Mouse (Mus musculus) liver, embryonic 11.5 days (tissue): ENCODE data around the gene Sun1. TPM values are rescaled to one million over a fixed set of nuclear protein-coding genes. Genes with fewer than 3 reads are reported as not detected.

ENCODE experiments used
- ATAC-seq: fragments of 200-750 bp; cut with Nextera tagmentation; replicated peaks from 2 replicates; pipeline ENCODE4 v1.8.0; 2017; ENCODE audit warnings: moderate number of reproducible peaks, mild to moderate bottlenecking, moderate TSS enrichment, moderate library complexity; ENCODE audit not compliant: low FRiP score
- DNase-seq: peaks from one replicate; pipeline ENCODE4 v3.0.0-alpha.2; 2017; ENCODE audit warnings: low spot score
- H3K27ac ChIP-seq: fragments of 300-500 bp; sonication (generic); 2 replicates; pipeline ENCODE4 v1.5.1; 2014; ENCODE audit warnings: mild to moderate bottlenecking, low read depth, low read length, control low read depth
- H3K27me3 ChIP-seq: fragments of 300-500 bp; sonication (generic); replicated peaks from 2 replicates; pipeline ENCODE4 v1.6.1; 2014; ENCODE audit warnings: low read length, mixed read lengths; ENCODE audit not compliant: control insufficient read depth, insufficient read depth
- H3K36me3 ChIP-seq: fragments of 300-500 bp; sonication (generic); 2 replicates; pipeline ENCODE4 v1.6.1; 2014; ENCODE audit warnings: mild to moderate bottlenecking, low read length, moderate library complexity, mixed read lengths; ENCODE audit not compliant: control insufficient read depth, insufficient read depth
- H3K4me1 ChIP-seq: fragments of 300-500 bp; sonication (generic); replicated peaks from 2 replicates; pipeline ENCODE4 v1.6.1; 2014; ENCODE audit warnings: low read length, mixed read lengths; ENCODE audit not compliant: control insufficient read depth, insufficient read depth
- H3K4me2 ChIP-seq: fragments of 300-500 bp; sonication (generic); 2 replicates; pipeline ENCODE4 v1.6.1; 2014; ENCODE audit warnings: mild to moderate bottlenecking, control low read depth, moderate library complexity
- H3K4me3 ChIP-seq: fragments of 300-500 bp; sonication (generic); 2 replicates; pipeline ENCODE4 v1.5.1; 2014; ENCODE audit warnings: low read depth, low read length, control low read depth
- H3K9ac ChIP-seq: fragments of 300-500 bp; sonication (generic); 2 replicates; pipeline ENCODE4 v1.6.1; 2014; ENCODE audit warnings: low read depth, low read length, control low read depth
- H3K9me3 ChIP-seq: fragments of 300-500 bp; sonication (generic); 2 replicates; pipeline ENCODE4 v1.6.1; 2016; ENCODE audit warnings: low read length, inconsistent platforms, mixed read lengths; ENCODE audit not compliant: control insufficient read depth
- WGBS: fragments of 180-500 bp; shearing (Covaris S2); extraction: QIAGEN DNeasy Blood & Tissue Kit; methylation state at CpG from one replicate; pipeline ENCODE4 v1.1.7; 2014; 5-methylcytosine and 5-hydroxymethylcytosine counted together
- polyA plus RNA-seq: library from polyadenylated mRNA; unstranded; fragments of >200 nt; fragmentation: Nextera tagmentation; extraction: Ambion mirVana; gene quantifications from 2 replicates; pipeline ENCODE4 v1.2.1, GENCODE M21; 2014

Sun1 gene
- polyA plus RNA-seq, 1 experiment from 2014 or later = 46.0 TPM

- H3K36me3 ChIP-seq = peaks cover 21% of the 10 kb centered on the region
- no peak overlapping the region for H3K4me3 ChIP-seq
- no peaks in the 10 kb centered on the region for H3K27me3 ChIP-seq
- 0 out of 2 replicates have a peak, but pooled peaks have one; percentile 6 for ATAC-seq
- no peak overlapping the region for H3K27ac ChIP-seq
- H3K9me3 ChIP-seq = no peaks in the 10 kb centered on the region
- 69% methylated on average over 8 of the region's 8 CpGs for WGBS
- 0 out of 2 replicates have a peak, but pooled peaks cover 3% of the 10 kb centered on the region for H3K4me1 ChIP-seq
- no peak for DNase-seq
- H3K4me2 ChIP-seq = no peak overlapping the region
- H3K9ac ChIP-seq = no peak overlapping the region
Measured at GRCm38 (mm10) chr5:139271994-139272554, 71.6 kb downstream of the Sun1 start.

GRCm38 (mm10) chr5:139277287-139277686, 76.8 kb downstream of the Sun1 start:
- DNase-seq (no peak), ATAC-seq (no peak)
- Histone ChIP-seq H3K9me3 (no peaks in the 10 kb centered on the region), H3K4me2 (no peak overlapping the region), H3K4me1 (no peaks in the 10 kb centered on the region), H3K9ac (no peak overlapping the region), H3K27me3 (no peaks in the 10 kb centered on the region), H3K27ac (no peak overlapping the region), H3K4me3 (no peak overlapping the region), H3K36me3 (no peaks in the 10 kb centered on the region)
- WGBS = 80% methylated on average over 8 of the region's 8 CpGs

GRCm38 (mm10) chr5:139281373-139282112, 81.1 kb downstream of the Sun1 start:
- no peaks in the 10 kb centered on the region for H3K27me3 ChIP-seq
- ATAC-seq = no peak
- DNase-seq = no peak
- H3K36me3 ChIP-seq = no peaks in the 10 kb centered on the region
- no peak overlapping the region for H3K4me3 ChIP-seq
- no peak overlapping the region for H3K27ac ChIP-seq
- H3K9ac ChIP-seq = no peak overlapping the region
- no peak overlapping the region for H3K4me2 ChIP-seq
- WGBS = 60% methylated on average over 10 of the region's 11 CpGs
- H3K9me3 ChIP-seq = no peaks in the 10 kb centered on the region
- H3K4me1 ChIP-seq = peaks cover 19% of the 10 kb centered on the region

- peak; percentile 80 for DNase-seq
- Histone ChIP-seq H3K4me1 (peaks cover 25% of the 10 kb centered on the region), H3K9ac (no peak overlapping the region), H3K27me3 (no peaks in the 10 kb centered on the region), H3K4me3 (no peak overlapping the region), H3K9me3 (no peaks in the 10 kb centered on the region), H3K4me2 (no peak overlapping the region), H3K36me3 (no peaks in the 10 kb centered on the region), H3K27ac (no peak overlapping the region)
- peak; percentile 51 for ATAC-seq
- WGBS = 4% methylated on average over 15 of the region's 15 CpGs
Measured at GRCm38 (mm10) chr5:139282191-139282590, 81.8 kb downstream of the Sun1 start.

GRCm38 (mm10) chr5:139283460-139284180, 83.2 kb downstream of the Sun1 start:
- no peak overlapping the region for H3K4me3 ChIP-seq
- no peaks in the 10 kb centered on the region for H3K27me3 ChIP-seq
- no peak overlapping the region for H3K9ac ChIP-seq
- DNase-seq (no peak), ATAC-seq (no peak)
- H3K4me2 ChIP-seq = no peak overlapping the region
- no peaks in the 10 kb centered on the region for H3K36me3 ChIP-seq
- WGBS = 94% methylated on average over 14 of the region's 14 CpGs
- H3K4me1 ChIP-seq = peaks cover 30% of the 10 kb centered on the region
- H3K9me3 ChIP-seq = no peaks in the 10 kb centered on the region
- H3K27ac ChIP-seq = no peak overlapping the region

- H3K27me3 ChIP-seq = no peaks in the 10 kb centered on the region
- H3K27ac ChIP-seq = peak overlapping the region; percentile 53
- H3K4me2 ChIP-seq = no peak overlapping the region
- no peak for ATAC-seq
- H3K9me3 ChIP-seq = no peaks in the 10 kb centered on the region
- 40% methylated on average over 8 of the region's 8 CpGs for whole genome bisulfite sequencing
- DNase-seq = no peak
- 0 out of 2 replicates have a peak overlapping the region, but pooled peaks have one; percentile 7 for H3K9ac ChIP-seq
- peaks cover 30% of the 10 kb centered on the region for H3K4me1 ChIP-seq
- H3K36me3 ChIP-seq = no peaks in the 10 kb centered on the region
- H3K4me3 ChIP-seq = no peak overlapping the region
Measured at GRCm38 (mm10) chr5:139285383-139286067, 85.1 kb downstream of the Sun1 start.

- DNase-seq = no peak
- Histone ChIP-seq H3K27me3 (no peaks in the 10 kb centered on the region), H3K4me2 (no peak overlapping the region; the same call in 1 of the 2 replicates), H3K27ac (peak overlapping the region; percentile 53), H3K4me1 (peaks cover 30% of the 10 kb centered on the region), H3K36me3 (no peaks in the 10 kb centered on the region), H3K4me3 (no peak overlapping the region), H3K9me3 (no peaks in the 10 kb centered on the region), H3K9ac (0 out of 2 replicates have a peak overlapping the region, but pooled peaks have one; percentile 7)
- WGBS = 57% methylated on average over 14 of the region's 14 CpGs
- no peak for ATAC-seq
Measured at GRCm38 (mm10) chr5:139286142-139286941, 85.9 kb downstream of the Sun1 start.

GRCm38 (mm10) chr5:139287099-139287498, 86.7 kb downstream of the Sun1 start:
- Histone ChIP-seq H3K9me3 (no peaks in the 10 kb centered on the region), H3K9ac (no peak overlapping the region), H3K4me1 (peaks cover 30% of the 10 kb centered on the region), H3K27ac (peak overlapping the region; percentile 53; the same call in 1 of the 2 replicates), H3K36me3 (no peaks in the 10 kb centered on the region), H3K4me2 (peak overlapping the region; percentile 1; the same call in 1 of the 2 replicates), H3K4me3 (no peak overlapping the region), H3K27me3 (no peaks in the 10 kb centered on the region)
- WGBS = 40% methylated on average over 5 of the region's 5 CpGs
- peak; percentile 70 for ATAC-seq
- DNase-seq = no peak
